Mouse (Mus musculus) embryonic facial prominence, embryonic 12.5 days (tissue): ENCODE measurements around the gene Sdad1. TPM values are rescaled to one million over a fixed set of nuclear protein-coding genes. Genes with fewer than 3 reads are reported as not detected.

Source experiments
- ATAC-seq: fragments of 200-750 bp; cut with Nextera tagmentation; 2 replicates; pipeline ENCODE4 v1.8.0; 2017; ENCODE audit not compliant: insufficient number of reproducible peaks, insufficient read depth, low FRiP score, low TSS enrichment
- H3K27ac ChIP-seq: fragments of 300-500 bp; sonication (generic); 2 replicates; pipeline ENCODE4 v1.5.1; 2016; ENCODE audit warnings: mild to moderate bottlenecking
- H3K27me3 ChIP-seq: fragments of 300-500 bp; sonication (generic); 2 replicates; pipeline ENCODE4 v1.6.1; 2016; ENCODE audit warnings: mild to moderate bottlenecking, moderate library complexity
- H3K36me3 ChIP-seq: fragments of 300-500 bp; sonication (generic); 2 replicates; pipeline ENCODE4 v1.6.1; 2016; ENCODE audit warnings: mild to moderate bottlenecking
- H3K4me1 ChIP-seq: fragments of 300-500 bp; sonication (generic); 2 replicates; pipeline ENCODE4 v1.6.1; 2016
- H3K4me2 ChIP-seq: fragments of 300-500 bp; sonication (generic); replicated peaks from 2 replicates; pipeline ENCODE4 v1.6.1; 2016; ENCODE audit warnings: mild to moderate bottlenecking, moderate library complexity
- H3K4me3 ChIP-seq: fragments of 300-500 bp; sonication (generic); 2 replicates; pipeline ENCODE4 v1.5.1; 2016; ENCODE audit warnings: mild to moderate bottlenecking
- H3K9ac ChIP-seq: fragments of 300-500 bp; sonication (generic); 2 replicates; pipeline ENCODE4 v1.6.1; 2016; ENCODE audit warnings: mild to moderate bottlenecking, moderate library complexity
- H3K9me3 ChIP-seq: fragments of 300-500 bp; sonication (generic); 2 replicates; pipeline ENCODE4 v1.6.1; 2016; ENCODE audit warnings: mild to moderate bottlenecking, moderate library complexity
- WGBS: fragments of 180-500 bp; shearing (Covaris S2); methylation state at CpG from one replicate; pipeline ENCODE4 v1.1.7; 2016; 5-methylcytosine and 5-hydroxymethylcytosine counted together
- polyA plus RNA-seq: library from polyadenylated mRNA; unstranded; fragments of >200 nt; fragmentation: Nextera tagmentation; extraction: Ambion mirVana; gene quantifications from 2 replicates; pipeline ENCODE4 v1.2.1, GENCODE M21; 2016

The Sdad1 gene
- polyA plus RNA-seq, 1 experiment from 2014 or later, result 44.7 TPM

DNA sequence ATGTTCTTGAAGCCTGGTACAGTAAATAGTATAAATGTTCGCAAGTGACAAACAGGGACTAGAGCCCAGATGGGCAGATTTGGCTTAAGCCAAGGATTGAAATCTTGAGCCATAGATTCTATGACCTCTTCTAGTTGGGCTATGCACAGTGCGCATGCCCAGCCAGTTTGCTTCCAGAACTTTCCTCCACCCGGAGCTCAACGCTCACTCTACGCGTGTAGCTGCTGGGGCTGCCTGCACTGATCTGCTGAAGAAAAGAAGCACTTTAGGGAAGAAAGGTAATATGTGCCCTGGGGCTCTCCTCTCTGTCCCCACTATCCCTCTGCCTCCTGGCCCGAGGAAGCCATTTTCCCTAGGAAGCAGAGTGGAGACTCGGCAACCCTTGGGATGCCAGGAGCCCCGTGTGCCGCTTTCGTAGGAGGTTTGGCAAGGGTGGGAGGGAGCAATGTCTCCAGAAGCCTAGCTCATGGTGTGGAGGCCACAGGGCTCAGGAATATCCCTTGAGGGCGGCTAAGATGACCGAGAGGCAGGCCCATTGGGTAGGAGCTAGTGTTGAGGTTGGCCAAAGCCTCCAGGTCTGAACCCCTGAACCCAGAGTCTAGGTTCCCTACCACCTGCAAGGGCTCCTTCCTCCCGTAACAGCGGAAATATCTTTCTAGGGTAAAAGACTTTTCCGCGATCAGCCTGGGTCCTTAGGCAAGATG lies 21.5 kb upstream of the Sdad1 start, which contains the start of gene Art3:
Gene Art3, plus strand, starts transcription at position 193 of the 704 bp plus-strand sequence.
- Histone ChIP-seq H3K4me2 (no peak within 1 kb of the TSS), H3K36me3 (no peaks in the 10 kb centered on the region), H3K9me3 (no peaks in the 10 kb centered on the region), H3K27ac (no peak within 1 kb of the TSS), H3K4me1 (no peaks in the 10 kb centered on the region), H3K9ac (no peak within 1 kb of the TSS), H3K27me3 (no peaks in the 10 kb centered on the region), H3K4me3 (no peak within 1 kb of the TSS)
- WGBS, result 91% methylated on average over 17 of the region's 17 CpGs
- no peak for ATAC-seq

DNA sequence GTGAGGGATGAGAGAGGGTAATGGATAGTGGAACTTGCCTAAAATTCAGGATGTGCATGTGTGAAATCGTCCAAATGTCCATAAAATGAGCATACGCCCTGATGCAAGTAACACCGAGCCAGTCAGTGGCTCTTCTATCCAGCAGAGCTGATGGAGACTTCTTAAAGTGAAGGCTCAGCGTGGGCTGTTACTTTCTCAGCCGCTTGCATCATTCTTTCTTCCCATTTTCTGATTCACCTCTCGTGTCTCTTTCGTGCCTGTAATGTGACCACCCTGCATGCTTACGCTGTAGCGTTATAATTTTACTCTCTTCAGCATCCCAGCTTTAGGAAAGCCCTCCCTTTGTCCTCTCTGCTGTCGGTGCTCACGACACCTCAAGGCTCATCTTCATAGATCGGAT lies 20.8 kb upstream of the Sdad1 start:
- no peak overlapping the region for H3K4me3 ChIP-seq
- no peaks in the 10 kb centered on the region for H3K27me3 ChIP-seq
- 92% methylated on average over 12 of the region's 12 CpGs for WGBS
- no peaks in the 10 kb centered on the region for H3K9me3 ChIP-seq
- no peak overlapping the region for H3K27ac ChIP-seq
- H3K9ac ChIP-seq, result no peak overlapping the region
- H3K36me3 ChIP-seq, result no peaks in the 10 kb centered on the region
- H3K4me1 ChIP-seq, result no peaks in the 10 kb centered on the region
- no peak for ATAC-seq
- no peak overlapping the region for H3K4me2 ChIP-seq

DNA sequence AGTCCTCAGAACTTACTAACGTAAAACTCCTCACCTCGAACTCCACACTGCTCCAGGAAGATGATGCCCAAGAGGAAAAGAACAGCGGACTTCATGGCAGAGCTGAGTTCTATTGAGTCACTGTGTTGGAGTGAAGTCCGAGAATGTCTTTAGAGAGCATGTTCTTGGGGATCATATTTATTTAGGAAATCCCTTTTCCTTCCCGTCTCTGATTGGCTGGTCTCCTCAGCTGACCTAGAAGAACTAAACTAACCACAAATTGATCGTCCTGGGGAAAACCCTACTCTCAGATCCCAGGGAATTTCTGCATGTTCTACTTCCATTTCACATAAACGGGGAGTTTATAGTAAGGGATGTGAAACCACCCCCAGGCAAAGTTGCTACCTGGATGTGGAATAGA lies 17.6 kb upstream of the Sdad1 start, which contains the start of gene Cxcl9:
Gene Cxcl9, minus strand, starts transcription at position 151 of the 400 bp plus-strand sequence.
- 82% methylated on average over 7 of the region's 7 CpGs for WGBS
- ATAC-seq, result no peak
- H3K4me2 ChIP-seq, result no peak within 1 kb of the TSS
- no peak within 1 kb of the TSS for H3K9ac ChIP-seq
- H3K27me3 ChIP-seq, result no peaks in the 10 kb centered on the region
- H3K4me3 ChIP-seq, result no peak within 1 kb of the TSS
- no peaks in the 10 kb centered on the region for H3K4me1 ChIP-seq
- no peaks in the 10 kb centered on the region for H3K36me3 ChIP-seq
- no peak within 1 kb of the TSS for H3K27ac ChIP-seq
- no peaks in the 10 kb centered on the region for H3K9me3 ChIP-seq

GRCm38 (mm10) chr5:92327367-92327766 lies 17.1 kb upstream of the Sdad1 start:
- H3K9ac ChIP-seq, result no peak overlapping the region
- H3K27ac ChIP-seq, result no peak overlapping the region
- H3K4me3 ChIP-seq, result no peak overlapping the region
- no peaks in the 10 kb centered on the region for H3K9me3 ChIP-seq
- no peak overlapping the region for H3K4me2 ChIP-seq
- no peaks in the 10 kb centered on the region for H3K27me3 ChIP-seq
- 73% methylated on average over 6 of the region's 6 CpGs for WGBS
- no peak for ATAC-seq
- H3K36me3 ChIP-seq, result no peaks in the 10 kb centered on the region
- no peaks in the 10 kb centered on the region for H3K4me1 ChIP-seq

GRCm38 (mm10) chr5:92323264-92323663 lies 13.0 kb upstream of the Sdad1 start:
- Histone ChIP-seq H3K9ac (no peak overlapping the region), H3K27ac (no peak overlapping the region), H3K9me3 (no peaks in the 10 kb centered on the region), H3K36me3 (no peaks in the 10 kb centered on the region), H3K4me2 (no peak overlapping the region), H3K27me3 (no peaks in the 10 kb centered on the region), H3K4me3 (no peak overlapping the region), H3K4me1 (no peaks in the 10 kb centered on the region)
- no peak for ATAC-seq
- 73% methylated on average over 5 of the region's 5 CpGs for WGBS

GRCm38 (mm10) chr5:92322612-92323011 lies 12.3 kb upstream of the Sdad1 start:
- no peak overlapping the region for H3K27ac ChIP-seq
- no peak overlapping the region for H3K9ac ChIP-seq
- H3K4me1 ChIP-seq, result no peaks in the 10 kb centered on the region
- WGBS, result 79% methylated on average over 4 of the region's 4 CpGs
- H3K36me3 ChIP-seq, result no peaks in the 10 kb centered on the region
- no peaks in the 10 kb centered on the region for H3K9me3 ChIP-seq
- H3K27me3 ChIP-seq, result no peaks in the 10 kb centered on the region
- H3K4me2 ChIP-seq, result no peak overlapping the region
- ATAC-seq, result no peak
- no peak overlapping the region for H3K4me3 ChIP-seq

- Histone ChIP-seq H3K9me3 (no peaks in the 10 kb centered on the region), H3K27ac (no peak overlapping the region), H3K4me2 (no peak overlapping the region), H3K4me1 (no peaks in the 10 kb centered on the region), H3K4me3 (no peak overlapping the region), H3K9ac (no peak overlapping the region), H3K27me3 (no peaks in the 10 kb centered on the region), H3K36me3 (no peaks in the 10 kb centered on the region)
- 74% methylated on average over 8 of the region's 8 CpGs for WGBS
- no peak for ATAC-seq
Observed at GRCm38 (mm10) chr5:92321631-92322400, 11.5 kb upstream of the Sdad1 start.

DNA sequence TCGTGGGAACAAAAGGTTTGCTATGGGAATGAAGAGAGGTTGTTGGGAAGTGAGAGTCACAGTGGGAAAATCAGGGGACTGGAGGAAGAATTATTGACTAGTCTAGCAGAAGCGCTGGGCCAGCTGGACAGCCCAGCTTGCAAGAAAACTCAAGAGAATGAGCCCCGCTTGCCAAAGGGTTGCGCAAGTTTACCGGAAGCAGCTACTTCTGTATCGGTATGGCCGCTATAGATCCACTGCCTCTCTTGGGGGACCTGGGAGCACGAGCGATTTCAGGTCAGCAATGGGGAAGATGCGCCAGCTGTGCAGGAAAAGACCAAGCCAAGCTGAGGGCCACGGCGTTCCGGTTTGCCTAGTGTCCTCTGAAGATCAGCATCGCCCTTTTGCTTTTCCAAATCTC lies 8.3 kb upstream of the Sdad1 start:
- Histone ChIP-seq H3K4me2 (no peak overlapping the region), H3K4me3 (no peak overlapping the region), H3K27me3 (no peaks in the 10 kb centered on the region), H3K9me3 (no peaks in the 10 kb centered on the region), H3K36me3 (no peaks in the 10 kb centered on the region), H3K9ac (no peak overlapping the region), H3K4me1 (no peaks in the 10 kb centered on the region), H3K27ac (no peak overlapping the region)
- WGBS, result 94% methylated on average over 14 of the region's 14 CpGs
- ATAC-seq, result no peak

- 78% methylated on average over 7 of the region's 7 CpGs for WGBS
- Histone ChIP-seq H3K36me3 (no peaks in the 10 kb centered on the region), H3K4me2 (no peak overlapping the region), H3K27ac (no peak overlapping the region), H3K9me3 (no peaks in the 10 kb centered on the region), H3K9ac (no peak overlapping the region), H3K4me3 (no peak overlapping the region), H3K27me3 (no peaks in the 10 kb centered on the region), H3K4me1 (no peaks in the 10 kb centered on the region)
- ATAC-seq, result no peak
Observed at GRCm38 (mm10) chr5:92318119-92318518, 7.8 kb upstream of the Sdad1 start.

DNA sequence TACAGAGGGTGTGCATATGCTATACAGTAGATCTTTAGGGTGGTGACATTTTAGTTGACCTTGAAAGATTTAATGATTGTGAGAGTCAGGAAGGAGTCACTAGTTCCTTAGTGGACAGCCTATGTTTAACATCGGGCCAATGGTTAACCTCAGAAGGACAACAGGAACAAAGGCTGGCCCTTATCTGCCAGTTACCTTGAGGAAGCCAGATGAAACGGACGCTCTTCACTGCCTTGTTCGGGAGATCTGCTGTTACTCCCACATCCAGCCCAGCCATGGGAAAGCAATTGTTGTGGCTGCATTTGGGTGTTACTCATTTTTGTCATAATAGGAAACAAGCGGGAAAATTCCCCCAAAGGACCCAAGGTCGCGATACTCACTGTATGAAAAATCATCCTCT lies 3.5 kb upstream of the Sdad1 start:
- no peak overlapping the region for H3K4me2 ChIP-seq
- H3K4me3 ChIP-seq, result no peak overlapping the region
- H3K27me3 ChIP-seq, result no peaks in the 10 kb centered on the region
- no peak for ATAC-seq
- WGBS, result 79% methylated on average over 7 of the region's 7 CpGs
- no peak overlapping the region for H3K27ac ChIP-seq
- H3K36me3 ChIP-seq, result no peaks in the 10 kb centered on the region
- H3K4me1 ChIP-seq, result peaks cover 4% of the 10 kb centered on the region
- H3K9ac ChIP-seq, result no peak overlapping the region
- no peaks in the 10 kb centered on the region for H3K9me3 ChIP-seq

DNA sequence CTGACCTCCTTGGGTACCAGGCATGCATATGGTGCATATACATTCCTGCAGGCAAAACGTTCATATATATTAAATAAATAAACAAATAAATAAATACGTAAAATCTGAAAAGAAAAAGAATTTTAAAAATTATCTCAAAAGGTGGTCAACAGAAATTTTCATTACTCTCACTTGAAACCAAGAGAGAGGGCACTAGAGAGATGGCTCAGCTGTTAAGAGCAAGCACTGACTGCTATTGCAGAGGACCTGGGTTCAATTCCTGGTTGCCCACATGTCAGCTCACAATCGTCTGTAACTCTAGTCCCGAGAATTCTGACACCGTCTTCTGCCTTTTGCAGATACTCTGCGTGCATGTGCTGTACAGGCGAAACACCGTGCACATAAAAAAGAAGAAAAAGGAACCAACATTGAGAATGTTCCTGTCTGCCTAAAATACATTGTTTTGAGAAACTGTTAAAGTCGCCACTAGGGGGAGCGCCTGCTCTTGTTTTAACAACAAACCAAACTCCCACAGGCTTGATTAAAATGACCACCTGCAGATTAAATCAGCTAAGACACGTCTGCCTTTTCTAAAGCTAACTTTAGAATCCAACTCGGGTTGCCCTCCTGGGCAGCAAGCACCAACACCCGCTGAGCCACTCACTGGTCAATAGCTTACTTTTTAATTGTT lies 1.9 kb upstream of the Sdad1 start:
- Histone ChIP-seq H3K4me3 (no peak overlapping the region), H3K27me3 (no peaks in the 10 kb centered on the region), H3K4me2 (no peak overlapping the region), H3K4me1 (peaks cover 8% of the 10 kb centered on the region), H3K9me3 (no peaks in the 10 kb centered on the region), H3K36me3 (no peaks in the 10 kb centered on the region), H3K9ac (no peak overlapping the region), H3K27ac (no peak overlapping the region)
- no peak for ATAC-seq
- 14% methylated on average over 13 of the region's 13 CpGs for WGBS

DNA sequence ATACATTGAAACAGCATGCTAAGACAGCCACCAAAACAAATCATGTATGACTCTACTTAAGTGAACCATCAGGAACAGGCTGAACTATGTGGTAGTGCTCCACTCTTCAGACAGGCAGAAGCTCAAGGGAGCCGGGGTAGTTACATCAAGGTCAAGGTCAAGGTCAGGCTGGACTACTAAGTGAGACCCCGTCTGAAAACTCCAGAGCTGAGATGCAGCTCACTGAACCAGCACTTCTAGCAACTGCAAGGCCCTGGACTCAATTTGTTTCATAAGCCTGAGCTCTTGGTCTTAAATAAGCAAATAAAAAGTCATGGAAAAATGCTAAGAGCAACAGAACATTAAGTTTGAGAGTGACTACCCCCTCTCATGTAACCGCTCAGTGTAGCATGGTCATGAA lies 6.0 kb downstream of the Sdad1 start:
- Histone ChIP-seq H3K27ac (no peak overlapping the region), H3K9me3 (no peaks in the 10 kb centered on the region), H3K9ac (no peak overlapping the region), H3K4me1 (peaks cover 8% of the 10 kb centered on the region), H3K4me3 (no peak overlapping the region), H3K27me3 (no peaks in the 10 kb centered on the region), H3K36me3 (peaks cover 61% of the 10 kb centered on the region), H3K4me2 (no peak overlapping the region)
- 84% methylated on average over 3 of the region's 3 CpGs for WGBS
- no peak for ATAC-seq
